Mouse (Mus musculus) frontal cortex, postnatal 36 days (tissue): ENCODE data around the gene Egfr.

Experiments used
- DNase-seq, 2 experiments: peaks; one replicate each; pipeline ENCODE4 v3.0.0; 2022; ENCODE audit warnings: low spot score in 2 of 2

Gene Egfr

DNA sequence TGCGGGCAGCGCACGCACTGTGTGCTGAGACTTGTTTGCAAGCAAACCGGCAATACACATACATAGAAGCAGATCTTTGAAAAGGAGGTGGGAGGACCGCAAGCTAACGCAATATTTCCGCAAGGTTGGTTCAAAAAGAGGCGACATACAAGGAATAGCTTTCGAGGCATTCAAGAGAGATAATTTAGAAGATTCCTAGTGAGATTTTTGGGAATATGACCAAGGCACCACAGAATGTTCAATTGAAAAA lies 199.7 kb downstream of the Egfr start:
- DNase-seq: no peak

DNA sequence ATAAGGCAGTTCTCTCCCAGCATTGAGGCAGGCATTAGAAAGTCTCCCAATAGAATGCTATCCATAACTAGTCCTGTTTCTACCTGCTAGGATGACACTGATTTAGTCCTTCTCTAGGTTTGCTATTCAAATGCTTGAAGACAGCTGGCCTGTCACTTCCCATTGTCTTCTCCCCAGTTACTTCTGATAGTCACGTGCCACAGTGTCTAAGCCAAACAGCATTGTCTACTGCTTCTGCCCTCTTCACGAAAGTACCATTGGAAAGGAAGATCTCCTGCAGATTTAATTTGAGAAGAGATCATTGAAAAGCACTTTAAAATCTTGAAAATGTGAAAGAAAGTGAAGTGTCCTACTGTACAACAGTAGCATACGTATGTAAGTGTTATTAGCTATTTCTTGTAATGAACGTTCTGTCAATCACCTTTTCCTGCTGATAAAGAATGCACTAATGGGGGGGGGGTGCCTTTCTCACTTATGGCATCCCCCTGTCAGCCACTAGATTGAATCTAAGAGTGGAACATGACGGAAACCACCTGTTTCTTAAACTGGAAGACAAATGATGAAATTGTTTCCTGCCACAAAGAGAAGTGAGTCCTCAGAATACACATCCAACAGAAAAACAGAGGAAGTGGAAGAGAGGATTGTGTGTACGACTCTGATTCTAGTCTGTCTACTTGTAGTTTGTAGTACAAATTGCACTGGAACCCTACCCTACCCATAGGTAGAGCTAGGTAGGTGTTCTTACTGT lies 204.3 kb downstream of the Egfr start:
- no peak for DNase-seq

DNA sequence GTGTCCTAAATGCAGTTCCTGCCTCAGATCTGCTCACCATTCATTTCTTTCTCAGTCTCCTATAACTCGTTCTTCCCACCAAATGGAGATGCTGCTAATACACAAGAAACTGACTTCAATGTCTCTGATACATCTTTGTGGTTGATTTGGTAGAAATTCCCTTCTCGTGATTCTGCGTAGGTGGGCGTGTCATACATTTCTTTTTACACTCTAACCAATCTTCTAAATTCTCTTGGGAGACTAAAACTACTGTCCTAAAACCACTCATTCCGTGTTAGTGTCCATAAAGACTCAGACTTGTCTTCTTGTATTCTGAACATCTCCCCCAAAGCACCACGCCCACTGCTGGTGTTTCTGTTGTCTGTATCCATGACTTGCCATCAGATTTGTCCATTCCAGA lies 205.0 kb downstream of the Egfr start:
- no peak for DNase-seq

DNA sequence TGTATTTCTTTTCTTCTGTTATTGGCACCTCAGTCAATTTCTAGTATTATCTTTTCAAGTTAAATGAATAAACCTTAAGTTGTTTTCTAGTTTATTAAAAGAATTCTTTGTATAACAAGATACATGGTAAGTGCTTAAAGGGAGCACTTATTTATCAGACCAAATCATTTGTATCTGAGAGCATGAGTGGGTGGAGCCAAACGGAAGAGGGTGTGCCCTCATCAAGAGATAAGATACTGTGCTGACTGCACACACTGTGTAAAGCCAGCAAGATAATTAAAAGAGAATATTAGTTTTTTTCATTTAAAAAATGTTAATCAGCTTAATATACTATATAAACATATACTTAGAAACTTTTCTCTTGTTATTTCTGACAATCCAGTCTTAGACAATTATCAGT lies 206.5 kb downstream of the Egfr start:
- DNase-seq: no peak
